Mouse (Mus musculus) hindbrain, embryonic 12.5 days (tissue): Measurements from ENCODE around the gene Plcb4. TPM values are rescaled to one million over a fixed set of nuclear protein-coding genes. Genes with fewer than 3 reads are reported as not detected.
A peak's percentile ranks its signal among the peaks of the same experiment; 100 is the strongest.
"Not testable (repeated sequence)": the region's sequence is repeated elsewhere in the genome, so short reads cannot be mapped to it uniquely, and the experiment has no call there.

Experiments used
- ATAC-seq: fragments of 200-750 bp; cut with Nextera tagmentation; 2 replicates; pipeline ENCODE4 v1.8.0; 2017; ENCODE audit warnings: moderate TSS enrichment; ENCODE audit not compliant: low FRiP score
- H3K27ac ChIP-seq: fragments of 300-500 bp; sonication (generic); 2 replicates; pipeline ENCODE4 v1.5.1; 2016; ENCODE audit warnings: mild to moderate bottlenecking
- H3K27me3 ChIP-seq: fragments of 300-500 bp; sonication (generic); 2 replicates; pipeline ENCODE4 v1.6.1; 2016; ENCODE audit warnings: mild to moderate bottlenecking
- H3K36me3 ChIP-seq: fragments of 300-500 bp; sonication (generic); 2 replicates; pipeline ENCODE4 v1.6.1; 2016; ENCODE audit warnings: mild to moderate bottlenecking
- H3K4me1 ChIP-seq: fragments of 300-500 bp; sonication (generic); 2 replicates; pipeline ENCODE4 v1.6.1; 2016
- H3K4me2 ChIP-seq: fragments of 300-500 bp; sonication (generic); replicated peaks from 2 replicates; pipeline ENCODE4 v1.6.1; 2016; ENCODE audit warnings: mild to moderate bottlenecking
- H3K4me3 ChIP-seq: fragments of 300-500 bp; sonication (generic); 2 replicates; pipeline ENCODE4 v1.5.1; 2016; ENCODE audit warnings: mild to moderate bottlenecking
- H3K9ac ChIP-seq: fragments of 300-500 bp; sonication (generic); 2 replicates; pipeline ENCODE4 v1.6.1; 2016; ENCODE audit warnings: mild to moderate bottlenecking, moderate library complexity
- H3K9me3 ChIP-seq: fragments of 300-500 bp; sonication (generic); replicated peaks from 2 replicates; pipeline ENCODE4 v1.6.1; 2016; ENCODE audit warnings: mild to moderate bottlenecking
- WGBS: fragments of 180-500 bp; shearing (Covaris S2); methylation state at CpG from one replicate; pipeline ENCODE4 v1.1.7; 2016; 5-methylcytosine and 5-hydroxymethylcytosine counted together
- polyA plus RNA-seq: library from polyadenylated mRNA; unstranded; fragments of >200 nt; fragmentation: Nextera tagmentation; extraction: Ambion mirVana; gene quantifications from 2 replicates; pipeline ENCODE4 v1.2.1, GENCODE M21; 2016

Plcb4 gene
- polyA plus RNA-seq, 1 experiment from 2014 or later, result 29.8 TPM

DNA sequence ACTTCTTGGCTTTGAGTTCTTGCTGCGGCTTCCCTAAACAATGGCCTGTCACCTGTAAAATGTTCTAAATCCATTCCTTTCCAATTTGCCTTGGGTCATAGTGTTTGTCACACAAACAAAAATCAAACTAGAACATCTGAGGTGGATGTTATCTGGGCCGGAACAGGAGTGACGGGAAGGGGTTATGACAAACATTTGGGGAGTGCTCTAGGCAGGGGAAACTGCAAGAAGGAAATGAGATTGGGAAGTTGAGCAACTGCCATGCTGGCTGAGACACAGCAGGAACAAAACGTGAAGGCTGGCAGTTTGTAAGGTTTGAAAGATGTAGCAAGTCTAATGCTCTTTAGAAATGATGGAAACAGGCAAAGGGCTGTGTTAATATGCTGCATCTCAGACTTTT lies 66.6 kb downstream of the Plcb4 start:
- no peaks in the 10 kb centered on the region for H3K27me3 ChIP-seq
- no peak overlapping the region for H3K27ac ChIP-seq
- H3K4me1 ChIP-seq, result peaks cover 7% of the 10 kb centered on the region; the same call in 1 of the 2 replicates
- no peak overlapping the region for H3K9ac ChIP-seq
- no peaks in the 10 kb centered on the region for H3K36me3 ChIP-seq
- no peak for ATAC-seq
- no peak overlapping the region for H3K4me3 ChIP-seq
- H3K9me3 ChIP-seq, result no peaks in the 10 kb centered on the region
- H3K4me2 ChIP-seq, result no peak overlapping the region
- 87% methylated on average over 4 of the region's 4 CpGs for WGBS

DNA sequence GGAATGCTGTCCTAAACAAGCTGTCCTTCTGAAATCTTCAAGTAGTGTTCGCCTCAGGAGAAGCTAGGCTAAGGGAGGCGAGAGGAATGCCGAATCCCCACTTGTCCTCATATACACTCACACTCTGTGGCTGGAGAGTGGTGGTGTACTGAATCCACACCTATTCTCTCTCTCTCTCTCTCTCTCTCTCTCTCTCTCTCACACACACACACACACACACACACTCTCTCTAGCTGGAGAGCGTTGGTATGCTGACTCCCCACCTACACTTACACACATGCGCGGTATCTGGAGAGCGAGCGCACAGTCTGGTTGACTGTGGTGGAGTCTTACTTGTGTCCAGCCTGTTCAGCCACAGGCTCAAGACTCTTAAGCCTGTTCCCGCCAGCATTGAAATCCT lies 68.3 kb downstream of the Plcb4 start:
- H3K9ac ChIP-seq, result no peak overlapping the region
- no peak overlapping the region for H3K27ac ChIP-seq
- H3K27me3 ChIP-seq, result no peaks in the 10 kb centered on the region
- peaks cover 4% of the 10 kb centered on the region; the same call in 1 of the 2 replicates for H3K4me1 ChIP-seq
- H3K4me2 ChIP-seq, result no peak overlapping the region
- no peaks in the 10 kb centered on the region for H3K36me3 ChIP-seq
- H3K4me3 ChIP-seq, result no peak overlapping the region
- 94% methylated on average over 9 of the region's 9 CpGs for WGBS
- ATAC-seq, result no peak
- no peaks in the 10 kb centered on the region for H3K9me3 ChIP-seq

DNA sequence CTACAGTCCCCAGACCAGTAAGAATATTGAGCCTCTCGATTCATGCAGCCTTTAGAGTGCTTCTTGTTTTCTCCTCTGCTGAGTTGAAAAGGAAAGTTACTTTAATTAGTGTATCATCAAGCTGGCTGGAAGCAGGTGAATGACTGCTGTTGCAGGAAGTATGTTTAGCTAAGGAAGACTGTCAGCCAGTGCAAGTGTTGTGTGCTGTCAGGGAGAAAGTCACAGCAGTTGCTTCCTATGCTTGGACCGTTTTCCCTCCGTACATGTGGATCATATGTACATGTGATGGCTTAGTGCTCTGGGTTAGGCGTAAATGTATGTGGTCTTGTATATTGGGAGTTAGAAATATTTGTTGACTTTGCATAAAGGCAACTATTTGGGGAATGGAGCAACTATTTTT lies 69.1 kb downstream of the Plcb4 start:
- Histone ChIP-seq H3K4me3 (no peak overlapping the region), H3K4me2 (no peak overlapping the region), H3K27me3 (no peaks in the 10 kb centered on the region), H3K9me3 (no peaks in the 10 kb centered on the region), H3K27ac (no peak overlapping the region), H3K4me1 (no peaks in the 10 kb centered on the region), H3K36me3 (no peaks in the 10 kb centered on the region), H3K9ac (no peak overlapping the region)
- 84% methylated on average over 4 of the region's 4 CpGs for WGBS
- no peak for ATAC-seq

DNA sequence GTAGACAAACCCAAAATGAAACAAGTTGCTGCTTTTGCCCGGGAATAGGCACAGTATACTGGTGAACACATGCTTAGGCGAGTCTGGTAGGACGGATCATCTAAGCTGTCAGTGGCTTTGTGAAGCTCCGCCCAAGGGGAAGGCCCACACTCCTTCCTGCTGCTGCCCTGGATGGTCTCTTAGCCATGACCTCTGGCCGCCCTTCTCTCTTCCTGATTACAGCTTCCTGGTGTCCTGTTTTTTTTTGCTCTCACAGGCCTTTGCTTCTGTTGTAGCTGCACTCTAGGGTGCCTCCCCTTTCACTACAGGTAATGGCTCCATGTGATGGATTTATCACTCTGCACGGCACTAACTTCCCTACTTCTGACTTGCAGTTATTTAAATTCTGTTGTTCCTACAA lies 72.8 kb downstream of the Plcb4 start:
- no peak overlapping the region for H3K4me2 ChIP-seq
- H3K4me3 ChIP-seq, result no peak overlapping the region
- peaks cover 10% of the 10 kb centered on the region for H3K4me1 ChIP-seq
- H3K9ac ChIP-seq, result no peak overlapping the region
- H3K36me3 ChIP-seq, result no peaks in the 10 kb centered on the region
- H3K27ac ChIP-seq, result no peak overlapping the region
- no peaks in the 10 kb centered on the region for H3K9me3 ChIP-seq
- WGBS, result 55% methylated on average over 6 of the region's 6 CpGs
- no peaks in the 10 kb centered on the region for H3K27me3 ChIP-seq
- ATAC-seq, result no peak

DNA sequence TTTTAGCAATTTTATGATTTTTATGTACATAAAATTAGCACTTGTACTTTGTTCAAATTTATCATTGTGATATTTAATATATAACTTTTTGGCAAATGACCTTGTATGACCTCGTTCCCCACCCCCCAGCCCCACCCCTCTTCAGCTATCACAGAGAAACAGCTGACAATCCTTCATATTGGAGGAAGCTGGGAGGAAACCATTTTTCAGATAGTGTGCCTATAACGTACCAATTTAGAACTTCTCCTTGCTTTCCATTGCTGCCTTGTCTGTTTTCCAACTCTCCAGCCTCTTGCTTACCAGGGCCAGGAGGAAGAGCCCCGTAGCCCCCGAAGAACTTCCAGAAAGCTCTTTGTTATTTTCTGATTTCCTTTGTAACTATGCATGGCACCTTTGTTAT lies 73.8 kb downstream of the Plcb4 start:
- H3K9me3 ChIP-seq, result no peaks in the 10 kb centered on the region
- WGBS, result 85% methylated on average over 4 of the region's 4 CpGs
- H3K4me1 ChIP-seq, result peaks cover 10% of the 10 kb centered on the region

DNA sequence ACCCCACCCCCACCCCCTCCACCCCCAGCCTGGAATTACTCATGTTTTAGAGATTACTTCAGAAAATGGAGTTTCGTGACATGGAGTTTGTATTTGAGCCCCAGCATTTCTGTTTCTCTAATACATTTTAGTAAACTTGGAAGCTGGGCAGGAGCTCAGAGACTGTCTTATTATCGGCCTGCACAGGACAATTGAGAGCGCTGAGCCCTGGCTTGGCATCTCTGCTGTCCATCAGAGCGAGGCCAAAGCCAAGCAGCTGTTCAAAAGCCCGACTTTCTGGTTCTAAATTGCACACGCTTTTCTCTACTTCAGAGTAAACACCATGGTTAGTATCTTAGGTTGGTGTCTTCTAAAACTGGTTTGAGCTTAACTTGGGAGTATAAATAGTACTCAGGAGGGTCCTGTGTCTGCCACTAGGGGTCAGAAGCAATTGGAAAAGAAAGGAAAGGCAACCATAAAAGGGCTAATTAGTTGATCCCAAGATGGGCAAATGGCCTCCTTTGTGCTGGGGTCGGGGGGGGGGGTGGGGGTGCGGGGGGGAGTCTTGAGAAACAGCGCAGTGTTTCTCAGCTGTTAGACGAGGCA lies 75.2 kb downstream of the Plcb4 start:
- 45% methylated on average over 10 of the region's 10 CpGs for WGBS
- Histone ChIP-seq H3K9ac (no peak overlapping the region), H3K4me3 (no peak overlapping the region), H3K9me3 (no peaks in the 10 kb centered on the region), H3K4me1 (peaks cover 10% of the 10 kb centered on the region), H3K36me3 (no peaks in the 10 kb centered on the region), H3K27ac (no peak overlapping the region), H3K4me2 (no peak overlapping the region), H3K27me3 (no peaks in the 10 kb centered on the region)
- ATAC-seq, result peak; percentile 59

More for the DNA sequence above, 73.8 kb downstream of the Plcb4 start:
- no peaks in the 10 kb centered on the region for H3K27me3 ChIP-seq
- no peak overlapping the region for H3K27ac ChIP-seq
- no peaks in the 10 kb centered on the region for H3K36me3 ChIP-seq
- no peak overlapping the region for H3K4me2 ChIP-seq
- H3K9ac ChIP-seq, result no peak overlapping the region
- ATAC-seq, result no peak
- H3K4me3 ChIP-seq, result no peak overlapping the region

DNA sequence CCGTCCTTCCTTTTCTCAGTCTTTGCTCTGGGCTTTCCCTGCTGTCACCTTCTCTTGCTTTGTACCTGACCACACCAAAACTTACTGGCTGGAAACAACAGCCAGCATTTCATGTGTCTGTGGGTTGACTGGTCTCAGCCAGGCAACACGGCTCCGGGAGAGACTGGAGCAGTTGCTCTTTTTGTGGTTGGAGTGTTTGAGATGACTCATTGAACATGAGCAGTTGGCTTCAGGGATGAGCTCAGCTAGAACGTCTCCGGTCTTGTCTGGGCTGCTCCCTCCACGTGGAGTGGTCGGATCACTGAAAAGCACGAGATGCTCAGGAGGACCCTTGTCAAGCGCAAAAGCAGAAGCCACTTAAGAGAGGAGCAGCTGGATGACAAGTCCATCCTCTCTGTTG lies 78.7 kb downstream of the Plcb4 start:
- Histone ChIP-seq H3K4me2 (no peak overlapping the region), H3K4me3 (no peak overlapping the region), H3K9me3 (no peaks in the 10 kb centered on the region), H3K27ac (no peak overlapping the region), H3K27me3 (no peaks in the 10 kb centered on the region), H3K9ac (no peak overlapping the region), H3K4me1 (peaks cover 17% of the 10 kb centered on the region), H3K36me3 (no peaks in the 10 kb centered on the region)
- 85% methylated on average over 9 of the region's 9 CpGs for WGBS
- no peak for ATAC-seq

DNA sequence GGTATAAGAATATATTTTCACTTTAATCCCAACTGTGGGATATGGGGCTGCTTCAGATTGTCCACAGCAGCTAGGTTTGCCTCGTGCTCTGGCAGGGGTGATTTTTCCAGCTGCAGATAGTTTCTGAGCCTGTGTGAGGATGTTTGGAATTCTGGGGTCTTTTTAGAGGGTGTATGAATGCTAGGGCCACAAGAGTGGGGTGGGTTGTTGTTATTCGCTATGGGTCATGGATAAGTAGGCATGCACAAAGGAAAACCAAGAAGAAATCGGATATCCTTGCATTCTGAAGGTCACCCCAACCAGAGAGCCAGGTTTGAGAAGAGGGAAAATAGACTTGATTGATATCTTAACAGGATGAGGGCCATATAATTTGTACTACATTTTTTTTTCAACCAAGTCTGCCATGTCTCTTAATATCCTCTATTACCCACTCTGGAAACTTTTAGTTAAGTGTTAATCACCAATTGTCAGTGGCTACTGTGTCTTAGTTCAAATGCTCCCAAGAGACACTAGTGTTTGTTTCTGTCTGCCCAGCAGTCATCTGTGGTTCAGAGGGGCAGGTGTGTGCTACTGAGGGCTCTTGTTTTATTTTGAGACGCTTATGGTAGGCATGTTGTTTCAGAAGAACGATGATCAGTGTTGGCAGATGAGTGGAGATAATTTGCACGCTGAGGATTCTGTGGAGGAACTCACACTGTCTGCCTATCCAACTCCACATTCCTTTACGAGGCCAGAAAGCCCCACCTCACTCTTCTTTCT lies 79.4 kb downstream of the Plcb4 start:
- H3K9me3 ChIP-seq, ATAC-seq, H3K36me3 ChIP-seq, H3K9ac ChIP-seq, H3K4me2 ChIP-seq, H3K27ac ChIP-seq, H3K4me3 ChIP-seq, H3K27me3 ChIP-seq: not testable (repeated sequence)
- peaks cover 24% of the 10 kb centered on the region for H3K4me1 ChIP-seq
- WGBS, result 64% methylated on average over 7 of the region's 7 CpGs

DNA sequence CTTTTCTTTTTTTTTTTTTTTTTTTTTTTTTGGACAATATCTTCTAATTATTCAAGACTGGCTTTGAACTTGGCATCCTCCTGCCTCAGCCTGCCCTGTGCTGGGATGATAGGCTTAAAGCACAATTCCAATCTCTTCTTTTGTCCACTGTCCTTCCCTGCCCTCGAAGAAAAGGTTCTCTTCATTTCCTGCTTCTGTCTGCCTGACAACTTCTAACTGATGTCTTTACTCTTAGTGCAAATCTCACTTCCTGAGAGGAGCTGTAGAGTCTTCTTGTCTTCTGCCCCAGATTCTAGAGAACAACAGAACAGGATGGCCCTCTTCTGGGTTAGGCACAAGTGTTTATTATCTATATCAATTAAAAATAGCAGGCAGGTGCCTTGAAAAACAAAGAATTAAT lies 80.1 kb downstream of the Plcb4 start:
- 73% methylated on average over 1 of the region's 1 CpGs for WGBS

DNA sequence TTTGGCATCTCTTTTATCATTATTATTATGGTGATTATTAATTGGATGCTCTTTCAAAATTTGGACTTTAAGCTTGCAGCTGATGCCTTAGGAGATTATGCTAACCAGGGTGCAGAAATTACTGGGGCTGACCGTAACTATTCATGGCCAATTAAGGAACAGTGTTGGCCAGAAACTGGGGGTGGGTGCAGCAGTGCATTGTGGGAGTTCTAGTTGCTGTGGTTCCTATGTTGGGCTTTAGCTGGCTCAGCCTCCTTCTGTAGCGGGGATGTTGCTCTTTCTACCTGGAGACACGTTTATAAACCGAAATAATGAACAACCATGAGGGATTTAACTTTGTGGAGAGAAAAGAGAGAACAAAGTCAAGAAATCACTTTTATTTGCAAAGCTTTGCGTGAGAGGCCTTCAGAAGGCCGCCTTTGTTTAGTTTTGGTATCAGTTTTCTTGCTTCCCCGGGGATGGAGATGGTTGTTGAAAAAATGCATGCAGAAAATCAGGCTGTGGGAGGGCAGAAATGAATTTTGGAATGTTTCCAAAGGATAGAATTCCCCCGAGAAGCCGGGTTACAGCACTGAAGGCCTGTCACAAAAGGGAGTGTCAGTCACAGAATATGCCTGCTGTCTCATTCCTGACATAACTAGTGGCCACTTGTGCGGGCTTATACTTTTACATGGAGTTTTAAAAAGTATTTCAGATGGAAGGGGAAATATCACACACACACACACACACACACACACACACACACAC lies 84.3 kb downstream of the Plcb4 start:
- Histone ChIP-seq H3K9ac (no peak overlapping the region), H3K4me2 (no peak overlapping the region), H3K4me3 (no peak overlapping the region), H3K9me3 (no peaks in the 10 kb centered on the region), H3K27me3 (no peaks in the 10 kb centered on the region), H3K36me3 (no peaks in the 10 kb centered on the region), H3K4me1 (peaks cover 25% of the 10 kb centered on the region), H3K27ac (peak overlapping the region; percentile 53)
- 44% methylated on average over 10 of the region's 10 CpGs for WGBS
- ATAC-seq, result peak; percentile 86

More for the DNA sequence above, 80.1 kb downstream of the Plcb4 start:
- Histone ChIP-seq H3K4me1 (peaks cover 30% of the 10 kb centered on the region), H3K4me3 (no peak overlapping the region), H3K36me3 (no peaks in the 10 kb centered on the region), H3K9ac (no peak overlapping the region), H3K27me3 (no peaks in the 10 kb centered on the region), H3K4me2 (no peak overlapping the region), H3K27ac (no peak overlapping the region), H3K9me3 (no peaks in the 10 kb centered on the region)
- ATAC-seq, result no peak

DNA sequence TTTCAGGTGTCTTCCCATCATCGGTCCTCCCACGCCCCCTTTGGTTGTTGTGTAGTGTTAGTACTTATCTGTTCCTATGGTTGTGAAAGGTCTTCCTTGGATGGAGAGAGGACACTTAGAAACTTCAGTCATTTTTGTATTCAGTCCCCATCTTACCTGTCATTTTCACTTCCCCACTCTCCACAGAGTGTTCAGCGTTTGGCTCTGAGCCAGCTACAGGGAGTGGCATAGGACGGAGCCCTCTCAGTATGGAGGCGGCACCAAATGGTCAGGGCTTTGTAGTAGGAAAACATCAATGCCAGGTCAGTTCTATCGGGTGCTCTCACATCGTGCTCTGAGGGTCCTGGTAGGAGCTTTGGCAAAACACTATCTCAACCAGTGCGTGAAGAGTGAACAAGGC lies 85.9 kb downstream of the Plcb4 start:
- WGBS, result 73% methylated on average over 8 of the region's 8 CpGs
- Histone ChIP-seq H3K27me3 (no peaks in the 10 kb centered on the region), H3K4me2 (no peak overlapping the region), H3K4me1 (peaks cover 33% of the 10 kb centered on the region), H3K36me3 (no peaks in the 10 kb centered on the region), H3K9me3 (no peaks in the 10 kb centered on the region), H3K9ac (no peak overlapping the region), H3K4me3 (no peak overlapping the region), H3K27ac (no peak overlapping the region)
- no peak for ATAC-seq

DNA sequence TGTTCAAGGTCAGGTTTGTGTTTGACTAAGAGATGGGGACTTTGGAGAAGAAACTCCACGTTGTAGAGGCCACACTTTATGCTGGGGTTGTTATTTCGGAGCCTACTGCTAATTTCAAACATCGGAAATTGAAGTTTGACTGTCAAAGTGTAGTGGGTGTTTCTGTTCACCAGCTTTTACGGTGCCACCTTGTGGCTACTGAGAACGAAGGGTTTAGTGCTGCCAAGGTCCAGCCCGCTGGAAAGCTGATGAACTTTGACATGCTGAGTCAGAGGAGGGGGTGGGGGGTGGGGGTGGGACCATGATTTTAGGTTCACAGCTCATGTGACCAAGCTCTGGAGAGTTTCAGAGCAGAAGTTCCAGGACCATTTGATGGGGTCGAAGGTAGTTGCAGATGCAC lies 86.3 kb downstream of the Plcb4 start:
- Histone ChIP-seq H3K9me3 (no peaks in the 10 kb centered on the region), H3K4me3 (no peak overlapping the region), H3K27me3 (no peaks in the 10 kb centered on the region), H3K9ac (no peak overlapping the region), H3K36me3 (no peaks in the 10 kb centered on the region), H3K4me1 (peaks cover 36% of the 10 kb centered on the region), H3K4me2 (no peak overlapping the region), H3K27ac (no peak overlapping the region)
- WGBS, result 60% methylated on average over 7 of the region's 7 CpGs
- no peak for ATAC-seq
